Mouse (Mus musculus) small intestine, adult 2 months (tissue): ENCODE measurements around the gene Rpl14.

Experiments used
- CTCF ChIP-seq: fragments of 200-500 bp; IDR thresholded peaks from 2 replicates; pipeline ENCODE4 v1.5.1; 2012; ENCODE audit warnings: low read depth, mild to moderate bottlenecking, control low read depth, inconsistent platforms, low read length, moderate library complexity, mixed read lengths; ENCODE audit not compliant: insufficient replicate concordance, insufficient read length; ENCODE audit errors: extremely low read depth
- POLR2A ChIP-seq: fragments of 200-500 bp; IDR thresholded peaks from 2 replicates; pipeline ENCODE4 v1.6.1; 2012; ENCODE audit warnings: low read depth, mild to moderate bottlenecking, control low read depth, inconsistent platforms, low read length, moderate library complexity

- TF ChIP-seq POLR2A (no peak), CTCF (no peak)
Measured at GRCm38 (mm10) chr9:120564247-120564646, 7.0 kb upstream of the Rpl14 start.
